Mouse (Mus musculus): ENCODE results near the gene Cygb. TPM values are rescaled to one million over a fixed set of nuclear protein-coding genes. Genes with fewer than 3 reads are reported as not detected.
"Not testable (repeated sequence)": the region's sequence is repeated elsewhere in the genome, so short reads cannot be mapped to it uniquely, and the experiment has no call there.

Gene Cygb
- total RNA-seq, 2 experiments from 2014 or later = 65.7 to 78.3 TPM

- DNase-seq (ENCODE audit: extremely low spot score in 1 of 2, low spot score in 1 of 2) = peak; percentile 92 to 99
These were observed 11.2 kb downstream of the Cygb start for GRCm38 (mm10) chr11:116642681-116643578.

- DNase-seq (ENCODE audit: extremely low spot score in 1 of 2, low spot score in 1 of 2) = no peak
These were observed 12.4 kb downstream of the Cygb start for GRCm38 (mm10) chr11:116641731-116642130.

- DNase-seq (ENCODE audit: extremely low spot score in 1 of 2, low spot score in 1 of 2) = no peak
These were observed 12.9 kb downstream of the Cygb start for GRCm38 (mm10) chr11:116641168-116641567.

GRCm38 (mm10) chr11:116636607-116637006, 17.5 kb downstream of the Cygb start:
- not testable (repeated sequence) for DNase-seq (ENCODE audit: extremely low spot score in 1 of 2, low spot score in 1 of 2)

- DNase-seq (ENCODE audit: extremely low spot score in 1 of 2, low spot score in 1 of 2) = no peak
These were observed 21.2 kb downstream of the Cygb start for GRCm38 (mm10) chr11:116632962-116633361.

- DNase-seq (ENCODE audit: extremely low spot score in 1 of 2, low spot score in 1 of 2) = no peak
These were observed 23.7 kb downstream of the Cygb start for GRCm38 (mm10) chr11:116630171-116630965.

GRCm38 (mm10) chr11:116629472-116629871, 24.6 kb downstream of the Cygb start:
- no peak for DNase-seq (ENCODE audit: extremely low spot score in 1 of 2, low spot score in 1 of 2)

GRCm38 (mm10) chr11:116628712-116629111, 25.4 kb downstream of the Cygb start:
- peak; percentile 71 to 96 for DNase-seq (ENCODE audit: extremely low spot score in 1 of 2, low spot score in 1 of 2)

- no peak for DNase-seq (ENCODE audit: extremely low spot score in 1 of 2, low spot score in 1 of 2)
These were observed 26.8 kb downstream of the Cygb start for GRCm38 (mm10) chr11:116627072-116628020.

GRCm38 (mm10) chr11:116626299-116627071, 27.6 kb downstream of the Cygb start, which contains the start of gene Rhbdf2:
Rhbdf2 (minus strand) TSS chr11:116627019.
- no peak for DNase-seq (ENCODE audit: extremely low spot score in 1 of 2, low spot score in 1 of 2)

- DNase-seq (ENCODE audit: extremely low spot score in 1 of 2, low spot score in 1 of 2) = peak in 1 of 2 experiments; percentile 56
These were observed 28.8 kb downstream of the Cygb start for GRCm38 (mm10) chr11:116625081-116626000.

GRCm38 (mm10) chr11:116624131-116624832, 29.8 kb downstream of the Cygb start:
- DNase-seq (ENCODE audit: extremely low spot score in 1 of 2, low spot score in 1 of 2) = no peak

GRCm38 (mm10) chr11:116623281-116624124, 30.6 kb downstream of the Cygb start:
- DNase-seq (ENCODE audit: extremely low spot score in 1 of 2, low spot score in 1 of 2) = no peak

- DNase-seq (ENCODE audit: extremely low spot score in 1 of 2, low spot score in 1 of 2) = no peak
These were observed 32.8 kb downstream of the Cygb start for GRCm38 (mm10) chr11:116621258-116621704.

GRCm38 (mm10) chr11:116620559-116621253, 33.4 kb downstream of the Cygb start:
- no peak for DNase-seq (ENCODE audit: extremely low spot score in 1 of 2, low spot score in 1 of 2)

- DNase-seq (ENCODE audit: extremely low spot score in 1 of 2, low spot score in 1 of 2) = no peak
These were observed 34.0 kb downstream of the Cygb start for GRCm38 (mm10) chr11:116620073-116620472.

Data from layer of hippocampus, postnatal 25 days (tissue).